Mouse (Mus musculus) neutrophil, adult 5-6 weeks (primary cell): ENCODE results near the gene March4. TPM values are rescaled to one million over a fixed set of nuclear protein-coding genes. Genes with fewer than 3 reads are reported as not detected.

Experiments used
- ATAC-seq: fragments of 151-379, 151-347 bp; 2 replicates; pipeline ENCODE4 v1.8.0; 2017; ENCODE audit warnings: mild to moderate bottlenecking, moderate TSS enrichment; ENCODE audit not compliant: insufficient number of reproducible peaks, poor library complexity, low FRiP score, severe bottlenecking; ENCODE audit errors: extremely low read depth
- total RNA-seq: library from RNA; stranded (forward); fragments of 200-1000 nt; gene quantifications from 2 replicates; pipeline ENCODE4 v1.2.3, GENCODE M21; 2017

The March4 gene
- total RNA-seq, 1 experiment from 2014 or later = not detected

DNA sequence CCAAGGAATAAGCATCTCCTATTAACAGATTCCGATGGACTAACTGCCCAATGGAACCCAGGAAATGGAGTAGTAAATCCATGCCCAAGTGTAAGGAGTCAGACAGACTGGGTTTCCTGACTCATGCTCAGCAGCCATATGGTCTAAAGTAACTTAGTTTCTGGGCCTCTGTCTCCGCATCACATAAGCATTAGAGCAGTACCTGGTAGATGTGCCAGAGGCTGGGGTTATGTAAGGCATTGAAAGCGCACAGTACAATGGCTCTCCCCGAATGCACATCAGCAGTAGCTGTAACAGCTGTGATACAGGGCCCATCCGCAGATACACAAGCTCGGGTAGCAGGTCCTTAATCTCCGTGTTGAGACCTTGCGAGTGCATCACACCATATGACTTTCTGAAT lies 125.6 kb downstream of the March4 start:
- ATAC-seq = no peak

DNA sequence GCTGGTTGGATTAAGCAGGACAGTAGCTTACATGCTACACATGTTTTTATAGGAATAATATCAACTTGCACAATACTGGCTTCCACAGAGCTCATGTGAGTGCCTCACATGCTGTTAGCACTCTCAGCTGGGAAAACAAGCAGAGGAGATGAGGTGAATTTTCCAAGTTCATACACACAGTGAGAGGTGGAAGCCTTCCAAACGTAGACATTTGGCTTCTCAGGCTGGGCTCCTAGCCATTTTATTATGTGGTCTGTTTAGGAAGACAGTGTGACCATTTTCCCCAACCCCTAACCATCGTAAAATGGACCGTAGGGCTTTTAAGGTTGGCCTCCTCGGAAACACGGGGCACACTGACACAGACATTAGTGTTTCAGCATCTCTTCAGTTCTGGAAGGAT lies 126.8 kb downstream of the March4 start:
- ATAC-seq = no peak

DNA sequence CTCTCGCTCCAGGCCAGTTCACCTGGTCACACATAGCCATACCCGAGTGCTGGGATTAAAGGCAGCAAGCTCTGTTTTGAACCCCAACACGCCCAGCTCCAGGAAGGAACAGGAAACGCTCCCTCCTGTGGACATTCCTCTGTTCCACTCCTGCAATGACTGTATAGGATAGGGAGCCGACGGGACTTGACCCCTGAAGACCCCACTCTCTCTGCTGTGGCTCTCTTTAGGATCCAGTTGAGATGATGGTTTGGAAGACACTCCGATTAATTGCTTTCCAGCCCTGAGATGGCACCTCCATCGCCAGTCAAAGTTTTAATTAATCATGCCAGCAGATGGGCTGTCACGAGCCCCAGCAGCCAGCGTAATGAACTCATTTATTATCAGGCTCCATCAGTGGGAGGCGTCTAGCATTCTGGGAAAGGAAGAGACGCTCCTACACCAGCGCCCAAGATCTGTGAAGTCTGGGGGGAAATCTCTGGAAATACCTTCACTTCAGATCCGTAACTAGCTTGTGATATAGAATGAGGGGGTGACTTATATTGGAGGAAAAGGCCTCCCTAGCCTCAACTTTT lies 130.1 kb downstream of the March4 start:
- no peak for ATAC-seq

DNA sequence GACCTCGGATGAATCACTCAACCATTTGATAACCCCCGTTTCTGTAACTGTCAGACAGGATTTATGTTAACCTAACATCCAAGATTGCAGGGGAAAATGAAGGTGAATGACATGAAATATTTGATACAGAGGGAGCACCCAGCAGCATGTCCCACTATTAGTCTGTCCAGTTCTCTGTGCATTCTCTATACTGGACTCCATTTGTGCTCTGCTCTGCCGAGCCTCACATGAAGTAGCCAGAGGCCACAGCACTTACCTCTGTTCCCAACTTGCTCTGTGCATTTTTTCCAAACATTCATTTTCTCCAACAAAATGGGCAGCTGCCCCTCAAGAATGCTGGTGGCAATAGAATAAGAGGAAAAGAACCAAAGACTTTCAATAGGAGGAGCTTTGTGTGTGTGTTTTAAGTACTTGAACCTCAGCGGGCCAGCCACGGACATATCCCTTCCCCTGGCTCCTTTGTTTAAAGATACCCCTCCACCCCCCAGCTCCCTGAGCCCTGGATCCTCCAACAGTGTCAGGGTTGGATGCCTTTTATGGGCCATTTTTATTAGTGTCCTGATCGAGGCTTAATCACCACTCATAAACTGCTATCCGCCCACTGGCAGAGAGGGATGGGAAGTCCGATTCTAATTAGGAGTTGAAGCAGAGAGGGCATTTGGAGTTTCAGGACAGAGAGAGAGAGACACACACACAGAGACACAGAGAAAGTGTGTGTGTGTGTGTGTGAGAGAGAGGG lies 135.2 kb downstream of the March4 start:
- ATAC-seq = no peak

DNA sequence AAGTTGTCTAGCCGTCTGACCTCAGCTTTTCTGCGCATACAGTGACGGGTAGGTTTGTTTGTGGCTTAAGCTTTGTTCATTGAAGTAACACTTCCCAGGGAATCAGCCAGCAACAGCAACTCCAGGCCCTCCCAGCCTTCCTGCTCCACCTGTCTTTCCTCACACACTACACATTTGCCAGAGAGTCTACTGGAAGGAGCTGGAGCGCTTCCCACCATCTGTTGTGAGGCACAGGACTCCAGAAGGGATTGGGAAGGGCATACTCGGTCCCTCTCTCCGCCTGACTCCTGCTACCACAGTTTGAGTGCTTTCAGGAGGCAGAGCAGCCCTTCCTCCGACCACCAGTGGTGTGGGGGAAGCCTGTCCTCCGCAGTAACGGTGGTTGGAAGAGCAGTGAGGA lies 136.1 kb downstream of the March4 start:
- ATAC-seq = no peak

DNA sequence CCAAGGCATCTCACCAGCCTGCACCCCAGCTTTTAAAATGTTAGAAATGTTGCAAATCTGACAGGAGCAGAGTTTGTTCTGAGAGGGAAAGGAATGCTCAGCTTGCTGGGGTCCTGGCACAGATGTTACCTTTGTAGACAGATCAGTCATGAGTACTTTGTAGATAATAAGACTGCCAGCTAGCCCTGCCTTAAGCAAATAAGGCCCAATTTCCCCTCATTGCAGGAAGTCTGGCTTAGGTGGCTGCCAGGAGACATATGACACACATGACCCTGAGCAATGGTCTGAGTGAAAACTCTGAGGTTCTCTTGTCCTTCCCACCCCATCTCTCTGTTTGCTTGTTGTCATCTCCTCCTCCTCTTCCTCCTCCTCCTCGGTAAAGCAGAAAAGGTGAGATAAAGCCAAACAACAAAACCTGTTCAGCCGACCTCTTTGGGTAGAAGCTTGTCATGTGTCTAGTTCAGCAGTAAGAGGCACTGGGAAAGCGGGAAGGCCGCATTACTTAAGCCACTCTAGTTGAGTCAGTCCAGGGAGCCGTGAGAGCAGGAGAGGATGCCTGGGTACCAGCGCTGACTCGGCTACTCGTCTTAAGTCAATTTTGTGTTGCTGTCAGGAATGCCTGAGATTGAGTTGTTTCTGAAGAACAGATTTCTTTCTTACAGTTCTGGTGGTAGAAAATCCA lies 136.9 kb downstream of the March4 start:
- no peak for ATAC-seq

DNA sequence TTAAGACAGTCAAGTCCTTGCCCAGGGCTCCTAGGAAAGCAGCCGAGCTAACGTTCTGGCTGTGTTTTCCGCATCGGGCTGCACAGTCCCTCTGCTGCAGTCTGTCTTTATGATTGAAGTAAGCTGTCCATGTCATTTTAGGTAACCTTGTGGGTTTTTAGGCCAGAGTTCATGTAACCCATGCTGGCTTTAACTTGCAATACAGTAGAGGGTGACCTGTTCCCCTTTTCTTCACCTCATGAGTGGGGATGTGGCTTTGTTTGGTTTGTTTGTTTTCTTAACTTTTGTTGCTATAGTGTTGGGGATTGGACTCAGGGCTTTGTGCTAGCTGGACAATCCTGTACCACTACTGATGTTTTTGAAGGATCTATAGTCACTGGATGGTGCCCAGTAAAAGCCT lies 146.3 kb downstream of the March4 start:
- no peak for ATAC-seq

DNA sequence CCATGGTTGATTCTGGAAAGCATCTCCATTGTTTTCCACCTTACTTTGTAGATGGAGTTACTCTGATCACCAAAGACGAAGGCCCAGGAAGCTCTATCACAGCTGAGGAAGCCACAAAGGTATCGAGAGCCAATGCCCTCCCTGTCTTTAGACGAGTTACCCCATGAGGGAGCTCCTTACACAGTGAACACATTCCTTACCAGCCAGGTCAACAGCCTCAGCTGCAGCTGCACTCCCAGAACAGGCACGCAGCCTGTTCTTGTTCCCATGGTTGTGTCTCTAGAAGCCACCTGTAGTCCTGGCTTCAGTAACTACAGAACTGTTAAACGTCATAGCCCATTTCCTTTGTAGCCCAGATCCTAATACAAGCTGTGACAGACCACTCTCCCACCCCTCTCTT lies 153.1 kb downstream of the March4 start:
- no peak for ATAC-seq

DNA sequence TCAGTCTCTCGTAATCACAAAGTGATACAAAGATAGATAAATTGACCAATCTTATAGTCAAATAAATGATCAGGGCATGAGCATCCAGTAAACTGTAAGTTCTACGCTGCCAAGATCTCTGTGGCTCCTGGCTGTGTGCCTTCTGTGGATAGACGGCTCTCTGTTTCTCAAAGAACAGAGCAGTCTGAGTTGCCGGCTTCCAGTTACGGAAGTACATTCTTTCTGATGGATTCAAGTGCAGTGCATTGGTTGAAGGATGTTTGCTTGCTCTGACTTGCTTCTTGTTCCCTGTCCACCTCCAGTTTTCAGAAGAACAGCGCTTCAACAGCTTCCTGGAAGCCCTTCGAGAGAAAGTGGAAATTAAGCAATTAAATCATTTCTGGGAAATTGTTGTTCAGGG lies 153.7 kb downstream of the March4 start:
- no peak for ATAC-seq

DNA sequence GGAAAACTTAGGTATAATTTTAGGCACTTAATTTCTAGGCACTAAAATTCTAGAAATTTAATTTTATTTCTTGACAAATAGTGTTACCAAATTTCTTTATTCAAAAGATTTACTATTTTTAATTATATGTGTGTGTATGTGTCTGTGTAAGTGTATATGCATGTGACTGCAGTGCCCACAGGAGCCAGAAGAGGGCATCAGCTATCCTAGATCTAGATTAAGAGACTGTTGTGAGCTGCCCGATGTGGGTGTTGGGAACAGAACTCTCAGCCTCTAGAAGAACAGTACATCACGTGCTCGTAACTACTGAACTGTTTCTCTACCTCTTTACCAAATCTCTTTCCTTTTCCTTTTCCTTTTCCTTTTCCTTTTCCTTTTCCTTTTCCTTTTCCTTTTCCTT lies 156.2 kb downstream of the March4 start:
- no peak for ATAC-seq

DNA sequence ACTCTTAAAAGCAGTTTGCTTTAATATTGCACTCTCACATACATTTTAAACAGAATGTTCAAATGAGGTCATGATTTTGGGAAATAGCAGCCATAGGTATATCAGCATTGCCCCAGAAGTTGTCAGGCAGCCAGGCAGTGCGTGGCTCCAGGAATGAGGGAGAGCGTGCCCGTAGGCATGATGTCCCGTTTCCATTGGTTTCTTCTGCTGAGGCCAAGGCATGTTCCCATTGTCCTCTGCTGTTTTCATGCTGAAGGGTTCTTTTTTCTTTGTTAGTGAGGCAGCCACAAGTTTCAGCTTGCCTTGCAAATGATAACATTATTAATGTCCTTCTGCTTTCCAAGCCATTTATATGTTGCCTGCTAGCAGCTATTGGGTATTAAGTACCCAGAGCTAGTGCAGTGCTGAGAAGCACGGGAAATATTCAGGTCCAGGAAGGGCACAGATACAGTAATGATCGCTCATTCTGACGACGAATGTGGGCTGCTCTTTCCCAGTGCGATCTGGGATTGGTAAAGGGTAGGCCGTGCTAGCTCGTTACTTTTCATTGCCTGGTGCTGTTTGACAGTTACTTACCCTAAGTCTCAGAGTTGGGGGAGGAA lies 156.9 kb downstream of the March4 start:
- ATAC-seq = no peak

DNA sequence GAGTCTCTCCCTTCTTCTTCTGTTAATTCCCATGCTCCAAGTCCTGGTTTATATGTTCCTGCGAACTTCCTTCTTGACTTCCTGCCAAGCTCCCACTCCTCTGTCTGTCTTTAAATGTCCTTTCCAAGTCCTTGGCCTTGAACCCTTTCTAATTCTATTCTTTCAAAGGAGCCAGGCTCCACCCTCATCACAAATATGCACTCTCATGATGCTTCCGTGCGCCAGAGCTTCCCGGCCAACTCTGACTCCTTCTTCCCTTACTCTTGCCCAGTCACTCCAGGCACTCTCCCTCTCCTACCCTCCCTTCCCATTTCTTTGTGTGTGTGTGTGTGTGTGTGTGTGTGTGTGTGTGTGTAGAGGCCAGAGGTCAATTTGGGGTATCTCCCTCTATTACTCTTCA lies 158.6 kb downstream of the March4 start:
- ATAC-seq = no peak

Other genes with a start within 250 kb of the March4 start
- gene Xrcc5, start 229.5 kb downstream of the March4 start, total RNA-seq = 21.9 and 22.1 TPM in 2 replicates
- gene Smarcal1, start 46.3 kb upstream of the March4 start, total RNA-seq = 18.7 and 20.3 TPM in 2 replicates
- gene Ankar, start 163.6 kb upstream of the March4 start, total RNA-seq = not detected in 2 replicates
- gene Rpl37a, start 174.4 kb upstream of the March4 start, total RNA-seq = 362 and 404 TPM in 2 replicates